Mouse (Mus musculus) embryonic fibroblast, embryonic 13.5 days (primary cell): Measurements from ENCODE around the gene Hlx.

Experiments
- CTCF ChIP-seq: IDR thresholded peaks from 2 replicates; pipeline ENCODE4 v1.5.1; 2011; ENCODE audit warnings: mild to moderate bottlenecking, control low read depth, low read length, moderate library complexity, borderline replicate concordance; ENCODE audit not compliant: insufficient read depth
- POLR2A ChIP-seq: IDR thresholded peaks from 2 replicates; pipeline ENCODE4 v1.6.1; 2011; ENCODE audit warnings: low read depth, mild to moderate bottlenecking, control low read depth, low read length, moderate library complexity

- TF ChIP-seq CTCF (no peak), POLR2A (no peak)
These were observed 16.3 kb upstream of the Hlx start for GRCm38 (mm10) chr1:184748692-184749152.
